Mouse (Mus musculus) limb, embryonic 14.5 days (tissue): ENCODE measurements at regions not wholly inside any gene's neighbourhood (a gene's known extent, or its start where the extent isn't known, plus 50 kb on each side); places are given as distances from the start of the nearest gene placed in this dataset.
A peak's percentile ranks its signal among the peaks of the same experiment; 100 is the strongest.

ENCODE experiments used
- ATAC-seq: fragments of 200-750 bp; cut with Nextera tagmentation; 2 replicates; pipeline ENCODE4 v1.8.0; 2017; ENCODE audit warnings: low read depth, moderate number of reproducible peaks, moderate TSS enrichment; ENCODE audit not compliant: low FRiP score
- DNase-seq: peaks from one replicate; pipeline ENCODE4 v3.0.0-alpha.2; 2015; ENCODE audit warnings: low spot score
- H3K27ac ChIP-seq: fragments of 300-500 bp; sonication (generic); replicated peaks from 2 replicates; pipeline ENCODE4 v1.5.1; 2014; ENCODE audit warnings: low read depth, mild to moderate bottlenecking, low read length, moderate library complexity, mixed read lengths
- H3K27me3 ChIP-seq: fragments of 300-500 bp; sonication (generic); 2 replicates; pipeline ENCODE4 v1.6.1; 2014; ENCODE audit warnings: low read length, mixed read lengths; ENCODE audit not compliant: control insufficient read depth, insufficient read depth
- H3K36me3 ChIP-seq: fragments of 300-500 bp; sonication (generic); 2 replicates; pipeline ENCODE4 v1.6.1; 2014; ENCODE audit warnings: mild to moderate bottlenecking, low read length, moderate library complexity, mixed read lengths; ENCODE audit not compliant: control insufficient read depth, insufficient read depth
- H3K4me1 ChIP-seq: fragments of 300-500 bp; sonication (generic); 2 replicates; pipeline ENCODE4 v1.6.1; 2014; ENCODE audit warnings: antibody characterized with exemption, low read length, mixed read lengths; ENCODE audit not compliant: control insufficient read depth, insufficient read depth
- H3K4me2 ChIP-seq: fragments of 300-500 bp; sonication (generic); replicated peaks from 2 replicates; pipeline ENCODE4 v1.6.1; 2014; ENCODE audit warnings: low read depth, mild to moderate bottlenecking, low read length, moderate library complexity; ENCODE audit not compliant: severe bottlenecking
- H3K4me3 ChIP-seq: fragments of 300-500 bp; sonication (generic); replicated peaks from 2 replicates; pipeline ENCODE4 v1.5.1; 2014; ENCODE audit warnings: low read length
- H3K9ac ChIP-seq: fragments of 300-500 bp; sonication (generic); 2 replicates; pipeline ENCODE4 v1.6.1; 2014; ENCODE audit warnings: mild to moderate bottlenecking, low read depth, low read length, moderate library complexity; ENCODE audit not compliant: severe bottlenecking
- H3K9me3 ChIP-seq: fragments of 300-500 bp; sonication (generic); 2 replicates; pipeline ENCODE4 v1.6.1; 2016; ENCODE audit warnings: low read length; ENCODE audit not compliant: control insufficient read depth
- POLR2A ChIP-seq: fragments of 200-500 bp; IDR thresholded peaks from 2 replicates; pipeline ENCODE4 v1.8.0; 2012; ENCODE audit warnings: inconsistent platforms, mild to moderate bottlenecking, moderate library complexity, borderline replicate concordance; ENCODE audit not compliant: insufficient read depth, insufficient read length; ENCODE audit errors: extremely low read depth
- WGBS: fragments of 180-500 bp; shearing (Covaris S2); extraction: QIAGEN DNeasy Blood & Tissue Kit; methylation state at CpG from one replicate; pipeline ENCODE4 v1.1.7; 2014; 5-methylcytosine and 5-hydroxymethylcytosine counted together

DNA sequence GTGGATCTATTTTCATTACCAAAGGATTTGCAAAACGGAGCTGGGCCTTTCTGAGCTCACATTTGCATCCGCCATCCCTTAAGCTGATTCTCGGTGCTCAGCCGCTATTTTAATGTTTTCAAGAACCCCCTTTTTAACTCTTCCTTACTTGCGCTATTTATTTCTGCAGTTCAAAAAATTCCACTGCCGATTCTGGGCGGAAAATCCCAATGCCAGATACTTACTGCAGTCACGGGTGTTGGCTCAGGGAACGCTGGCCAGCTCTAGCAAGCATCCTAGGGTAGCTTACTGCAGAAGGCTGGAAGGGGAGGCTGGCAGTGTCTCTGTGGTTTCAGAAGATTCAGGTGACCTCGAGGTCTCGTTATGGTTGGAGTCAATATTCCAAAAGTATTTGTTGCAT, 159.4 kb downstream of the Faxc start:
- Histone ChIP-seq H3K4me3 (no peak overlapping the region), H3K27ac (peak overlapping the region; percentile 68), H3K4me1 (peaks cover 16% of the 10 kb centered on the region; the same call in 1 of the 2 replicates), H3K9ac (no peak overlapping the region), H3K4me2 (no peak overlapping the region), H3K36me3 (no peaks in the 10 kb centered on the region), H3K27me3 (no peaks in the 10 kb centered on the region), H3K9me3 (no peaks in the 10 kb centered on the region)
- ATAC-seq (no peak), DNase-seq (no peak)
- TF ChIP-seq POLR2A, result no peak
- 60% methylated on average over 11 of the region's 11 CpGs for WGBS

DNA sequence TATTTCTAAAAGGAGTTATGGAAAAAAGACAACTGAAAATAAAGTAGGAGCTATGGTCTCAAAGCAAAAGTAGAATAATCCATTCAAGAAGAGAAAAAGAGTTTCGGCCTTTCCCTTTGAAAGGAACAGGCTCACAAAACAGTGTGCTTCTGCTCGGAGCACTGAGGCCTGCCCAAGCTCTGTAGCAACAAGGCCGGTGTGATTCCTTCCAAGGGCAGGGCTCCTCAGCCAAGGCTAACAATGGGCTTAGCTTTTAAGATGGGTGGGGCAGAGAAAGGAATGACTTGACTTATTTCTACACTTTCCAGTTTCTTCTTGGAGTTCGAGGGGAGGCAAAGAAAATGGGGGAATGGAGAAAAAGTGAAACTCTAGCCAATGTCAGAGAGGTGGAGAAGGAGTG, 161.4 kb downstream of the Faxc start:
- no peaks in the 10 kb centered on the region for H3K36me3 ChIP-seq
- no peaks in the 10 kb centered on the region for H3K27me3 ChIP-seq
- no peak for TF ChIP-seq POLR2A
- H3K4me1 ChIP-seq, result peaks cover 24% of the 10 kb centered on the region; the same call in 1 of the 2 replicates
- DNase-seq, result no peak
- H3K9me3 ChIP-seq, result no peaks in the 10 kb centered on the region
- no peak overlapping the region for H3K4me2 ChIP-seq
- no peak overlapping the region for H3K27ac ChIP-seq
- no peak for ATAC-seq
- WGBS, result 90% methylated on average over 4 of the region's 4 CpGs
- H3K4me3 ChIP-seq, result no peak overlapping the region
- H3K9ac ChIP-seq, result no peak overlapping the region

DNA sequence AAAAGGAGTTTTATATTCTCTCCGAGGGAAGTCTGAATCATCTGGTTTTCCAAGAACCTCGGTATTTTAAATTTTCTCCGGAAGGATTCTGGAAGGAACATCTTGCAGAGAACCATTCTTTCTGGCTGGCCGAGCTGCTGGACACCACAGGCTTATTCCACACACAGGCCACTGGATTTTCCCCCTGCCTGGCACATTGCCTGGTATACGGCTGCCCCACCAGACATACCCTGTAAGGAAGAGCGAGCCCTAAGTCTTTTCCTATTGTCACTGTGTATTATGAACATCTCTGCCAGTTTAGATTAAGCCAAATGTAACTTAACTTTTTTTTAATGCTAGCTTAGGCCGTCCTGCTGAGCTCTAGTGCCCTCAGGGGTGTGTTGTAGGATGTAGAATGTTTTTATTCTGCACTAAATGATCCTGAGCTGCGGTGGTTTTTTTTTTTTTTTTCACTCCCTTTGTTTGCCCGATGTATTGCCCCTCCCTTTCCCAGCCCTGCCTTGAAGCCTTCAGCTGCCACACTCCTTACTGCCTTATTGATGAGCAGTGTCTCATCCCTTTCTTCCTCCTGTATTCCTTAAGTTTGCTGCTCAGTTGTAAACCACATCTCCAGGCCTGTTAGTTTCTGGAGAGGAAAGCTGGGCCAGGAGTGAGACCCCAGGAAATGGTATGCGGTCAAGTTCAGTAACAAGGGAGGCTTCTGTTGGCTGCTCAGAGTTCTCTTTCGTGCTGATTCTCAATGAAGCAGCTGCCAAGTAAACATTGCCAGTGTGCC, 164.3 kb downstream of the Faxc start:
- no peak for TF ChIP-seq POLR2A
- Histone ChIP-seq H3K4me3 (no peak overlapping the region), H3K9me3 (no peaks in the 10 kb centered on the region), H3K27ac (peak overlapping the region; percentile 5), H3K9ac (no peak overlapping the region), H3K4me1 (peaks cover 12% of the 10 kb centered on the region; the same call in 1 of the 2 replicates), H3K4me2 (no peak overlapping the region), H3K36me3 (no peaks in the 10 kb centered on the region), H3K27me3 (no peaks in the 10 kb centered on the region)
- 35% methylated on average over 11 of the region's 11 CpGs for WGBS
- DNase-seq, result no peak
- ATAC-seq, result no peak

DNA sequence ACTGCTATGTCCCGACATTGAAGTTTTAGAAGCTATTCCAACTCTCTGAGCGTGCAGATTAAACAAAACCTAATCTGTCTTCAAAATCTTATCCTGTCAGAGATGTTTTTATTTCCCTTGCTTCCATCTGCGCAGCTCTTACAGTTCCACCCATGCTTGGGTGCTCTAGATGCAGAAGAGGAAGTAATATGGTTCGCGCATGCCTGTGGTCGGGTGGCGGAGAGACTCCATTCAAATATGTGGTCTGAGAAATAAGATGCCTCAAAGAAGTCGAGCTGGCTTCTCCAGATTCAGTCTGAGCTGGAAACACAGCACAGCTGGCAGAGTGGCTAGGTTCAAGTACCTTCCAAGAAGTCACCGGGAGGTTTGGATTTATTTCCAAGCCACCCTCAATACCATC, 167.5 kb downstream of the Faxc start:
- DNase-seq, result no peak
- Histone ChIP-seq H3K9me3 (no peaks in the 10 kb centered on the region), H3K36me3 (no peaks in the 10 kb centered on the region), H3K4me1 (peaks cover 12% of the 10 kb centered on the region; the same call in 1 of the 2 replicates), H3K9ac (no peak overlapping the region), H3K4me3 (no peak overlapping the region), H3K4me2 (no peak overlapping the region), H3K27ac (no peak overlapping the region), H3K27me3 (no peaks in the 10 kb centered on the region)
- 91% methylated on average over 9 of the region's 9 CpGs for WGBS
- no peak for ATAC-seq
- TF ChIP-seq POLR2A, result no peak

DNA sequence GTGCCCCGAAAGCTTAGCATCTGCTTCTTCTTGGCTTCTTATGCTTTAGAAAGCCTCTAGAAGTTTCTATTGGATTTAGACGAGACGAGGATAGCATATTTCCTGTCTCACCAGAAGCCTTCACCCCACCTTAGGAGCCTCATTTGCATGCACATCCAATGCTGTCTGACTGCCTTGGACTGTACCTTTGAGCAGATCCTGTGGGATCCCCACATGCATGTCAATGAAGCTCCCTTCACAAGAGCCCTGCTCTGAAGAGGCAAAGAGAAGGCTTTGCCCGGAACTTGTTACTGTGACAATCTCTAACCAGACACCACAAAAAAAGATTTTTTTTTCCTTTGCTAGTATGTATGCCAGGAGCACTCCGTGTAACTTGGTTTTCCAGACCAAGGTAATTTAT, 171.3 kb downstream of the Faxc start:
- Histone ChIP-seq H3K27ac (no peak overlapping the region), H3K4me3 (no peak overlapping the region), H3K4me1 (no peaks in the 10 kb centered on the region), H3K9ac (no peak overlapping the region), H3K4me2 (no peak overlapping the region), H3K27me3 (no peaks in the 10 kb centered on the region), H3K36me3 (no peaks in the 10 kb centered on the region), H3K9me3 (no peaks in the 10 kb centered on the region)
- no peak for TF ChIP-seq POLR2A
- WGBS, result 84% methylated on average over 5 of the region's 5 CpGs
- DNase-seq (no peak), ATAC-seq (no peak)
